Mouse (Mus musculus): ENCODE measurements at regions not wholly inside any gene's neighbourhood (a gene's known extent, or its start where the extent isn't known, plus 50 kb on each side); places are given as distances from the start of the nearest gene placed in this dataset.

- DNase-seq = no peak
Observed at GRCm38 (mm10) chr13:118603474-118603873, 66.1 kb upstream of the Fgf10 start.

DNA sequence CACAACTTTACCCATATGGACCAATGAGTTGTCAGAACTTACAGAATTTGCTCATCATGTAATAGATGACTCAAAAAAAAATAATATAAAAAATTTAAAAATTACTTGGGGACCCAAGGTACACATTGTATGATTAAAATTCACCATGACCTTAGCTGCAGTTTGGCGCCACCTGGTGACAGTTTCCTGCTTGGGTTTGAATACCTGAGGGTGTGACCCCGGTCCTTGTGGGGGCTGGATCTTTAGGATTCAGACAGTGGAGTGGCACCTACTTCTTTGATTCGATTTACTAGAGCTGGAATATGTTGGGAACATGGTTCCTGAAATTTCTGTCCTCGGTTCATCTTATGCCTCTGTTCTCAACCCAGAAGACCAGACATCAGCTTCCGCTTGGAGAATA, 72.7 kb upstream of the Fgf10 start:
- DNase-seq = peak in 1 of 2 experiments; percentile 5

DNA sequence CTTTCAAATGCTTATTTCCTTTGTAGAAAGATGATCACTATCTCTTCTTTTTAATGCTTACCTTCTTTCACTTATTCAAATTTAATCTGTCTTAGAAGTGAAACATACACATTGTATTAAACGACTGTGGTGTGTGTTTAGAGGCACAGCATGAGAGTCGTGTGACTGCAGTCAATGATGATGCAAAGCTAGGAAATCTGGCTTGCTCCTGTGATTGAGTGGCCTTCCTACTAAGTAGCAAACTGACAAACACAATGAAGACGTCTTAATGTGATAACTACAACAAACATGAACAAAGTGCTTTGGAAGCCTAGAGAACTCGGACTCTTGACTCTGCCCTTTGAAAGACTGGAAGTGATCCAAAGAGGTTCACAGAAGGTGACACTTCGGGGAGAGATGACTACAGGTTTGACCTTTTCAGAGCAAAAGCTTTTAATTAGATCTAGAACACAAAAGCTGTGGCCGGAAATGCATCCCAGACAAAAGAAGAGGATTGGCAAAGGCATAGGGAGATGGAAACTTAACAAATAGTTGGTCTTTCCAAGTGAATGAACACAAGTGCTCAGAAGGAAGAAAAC, 73.3 kb upstream of the Fgf10 start:
- no peak for DNase-seq

GRCm38 (mm10) chr13:118592074-118592473, 77.5 kb upstream of the Fgf10 start:
- DNase-seq = no peak

DNA sequence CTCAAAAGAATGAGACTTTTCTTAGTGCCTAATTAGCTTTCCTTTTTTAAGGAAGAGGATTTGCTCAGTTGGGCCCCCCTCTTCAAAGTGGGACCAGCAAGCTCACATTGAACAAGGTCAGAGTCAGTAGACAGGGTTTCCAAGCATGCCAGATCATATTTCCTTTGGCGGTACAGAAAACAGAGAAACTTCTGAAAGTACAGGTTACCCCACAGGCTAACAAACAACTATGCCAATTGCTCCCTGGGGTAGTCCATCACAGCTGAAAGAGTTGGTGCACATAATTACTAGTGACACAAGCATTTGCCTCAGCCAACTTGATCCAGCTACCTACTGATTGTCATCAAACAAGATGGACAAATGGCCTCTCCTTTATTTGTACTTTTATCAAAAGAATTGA, 97.0 kb upstream of the Fgf10 start:
- no peak for DNase-seq

GRCm38 (mm10) chr13:118565219-118565833, 104.3 kb upstream of the Fgf10 start:
- no peak for DNase-seq

GRCm38 (mm10) chr13:118558966-118559365, 110.6 kb upstream of the Fgf10 start:
- DNase-seq = no peak

DNA sequence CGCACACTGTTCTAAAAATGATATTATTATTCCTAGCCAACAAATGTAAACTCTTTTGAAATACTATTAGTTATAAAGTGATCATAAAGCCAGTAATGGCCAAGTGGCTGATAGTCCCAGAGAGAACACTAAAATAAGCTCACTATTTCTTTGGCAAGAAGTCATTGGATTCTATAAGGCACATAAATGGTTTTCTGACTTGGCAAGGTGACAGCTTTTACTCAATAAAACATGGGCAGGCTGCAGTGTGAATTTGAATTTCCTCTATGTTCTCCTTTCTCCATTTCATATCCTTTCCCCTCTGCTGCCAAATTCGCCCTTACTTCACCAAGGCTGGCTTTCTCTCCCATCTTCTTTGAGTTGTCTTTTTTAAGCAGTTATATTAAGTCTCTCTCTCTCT, 117.6 kb upstream of the Fgf10 start:
- no peak for DNase-seq

- DNase-seq = no peak
Observed at GRCm38 (mm10) chr13:118538742-118539141, 130.8 kb upstream of the Fgf10 start.

DNA sequence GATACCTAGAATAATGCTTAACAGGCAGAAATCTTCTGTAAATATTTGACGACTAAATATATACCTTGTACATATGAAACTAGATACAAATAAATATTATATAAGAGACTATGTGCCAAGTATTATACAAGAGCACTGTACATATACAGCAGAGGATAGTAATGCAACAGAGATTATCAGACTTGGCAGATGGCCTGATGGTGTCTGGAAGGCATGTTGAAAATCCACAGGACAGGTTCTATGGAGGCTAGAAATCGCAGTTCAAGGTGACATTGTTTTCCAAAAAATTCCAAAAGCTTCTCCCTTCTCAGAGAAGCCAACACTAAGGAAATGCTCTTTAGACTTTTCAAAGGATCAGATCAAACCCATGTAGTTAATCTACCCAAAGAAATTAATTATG, 126.9 kb upstream of the Mrps30 start:
- no peak for DNase-seq

DNA sequence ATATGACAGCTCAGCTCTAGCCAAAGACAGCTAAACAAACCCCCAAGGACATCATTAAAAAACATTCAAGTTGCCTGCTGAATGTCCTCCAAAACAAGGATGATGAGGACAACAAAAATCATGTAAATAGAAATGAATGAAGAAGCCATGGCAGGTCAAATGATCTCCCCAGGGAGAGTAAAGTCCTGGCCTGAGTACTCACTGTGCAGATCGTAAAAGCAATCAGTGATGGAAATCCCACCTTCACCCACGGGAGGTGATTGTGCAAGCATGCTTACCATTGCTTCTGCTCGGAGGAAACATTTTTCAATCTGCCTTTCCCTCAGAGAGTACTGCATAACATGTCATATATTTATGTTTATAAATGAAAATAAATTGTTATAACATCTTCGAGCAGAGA, 119.1 kb upstream of the Mrps30 start:
- no peak for DNase-seq

DNA sequence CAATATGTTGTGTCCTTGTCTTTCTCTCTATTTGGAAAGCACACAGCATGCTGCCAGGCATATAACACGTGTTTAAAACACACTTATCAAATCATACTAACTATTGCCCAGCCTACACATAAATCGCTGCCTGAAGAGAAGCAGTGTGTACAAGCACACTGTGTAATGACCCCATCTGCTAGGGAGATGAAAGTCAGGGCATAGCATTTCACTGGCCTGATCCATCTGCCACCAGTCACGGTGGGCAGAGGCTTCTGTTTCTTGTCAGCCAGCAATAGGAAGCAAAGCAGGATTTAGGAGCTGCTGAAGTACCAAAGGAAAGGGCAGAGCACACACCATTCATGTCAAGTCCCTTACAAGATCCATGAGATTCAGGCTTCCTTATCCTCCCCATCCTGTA, 103.6 kb upstream of the Mrps30 start:
- DNase-seq = no peak

- no peak for DNase-seq
Observed at GRCm38 (mm10) chr13:118483031-118483430, 96.0 kb upstream of the Mrps30 start.

GRCm38 (mm10) chr13:118480237-118480636, 93.2 kb upstream of the Mrps30 start:
- no peak for DNase-seq

GRCm38 (mm10) chr13:118478487-118478886, 91.4 kb upstream of the Mrps30 start:
- DNase-seq = no peak

GRCm38 (mm10) chr13:118472578-118472977, 85.5 kb upstream of the Mrps30 start:
- DNase-seq = no peak

- DNase-seq = no peak
Observed at GRCm38 (mm10) chr13:118459672-118460384, 72.8 kb upstream of the Mrps30 start.

DNA sequence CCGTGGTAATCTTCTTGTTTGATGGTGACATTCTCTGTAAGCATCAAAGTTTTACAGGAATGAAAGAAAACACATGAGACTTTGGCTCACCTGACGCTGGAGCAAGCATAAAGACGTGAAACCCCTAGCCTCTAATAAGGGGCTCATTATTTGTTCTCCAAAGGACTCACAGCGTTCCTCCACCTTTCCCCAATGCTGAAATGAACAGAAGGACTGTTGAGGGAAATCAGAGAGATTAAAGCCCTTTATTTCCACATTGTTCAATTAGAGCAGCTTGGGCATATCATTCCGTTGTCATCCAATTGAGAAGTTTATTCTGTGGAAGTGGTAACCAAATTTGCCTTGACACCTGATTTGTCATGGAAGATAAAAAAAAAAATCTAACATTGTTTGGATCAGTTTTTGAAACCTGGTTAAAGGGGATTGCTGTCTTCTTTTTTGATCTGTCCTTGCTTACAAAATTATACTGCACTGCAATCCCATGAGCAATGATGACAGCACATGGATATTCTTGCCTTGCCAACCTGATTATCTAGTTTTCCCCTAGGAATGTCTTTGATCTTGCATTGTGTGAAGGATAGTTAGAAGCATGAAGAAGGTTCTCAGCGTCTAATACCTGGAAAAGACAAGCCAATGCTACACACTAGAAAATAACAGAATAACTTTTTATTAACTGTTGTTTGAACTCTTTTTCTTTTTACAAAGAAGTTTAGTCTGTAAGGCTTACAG, 62.1 kb upstream of the Mrps30 start:
- DNase-seq = no peak

DNA sequence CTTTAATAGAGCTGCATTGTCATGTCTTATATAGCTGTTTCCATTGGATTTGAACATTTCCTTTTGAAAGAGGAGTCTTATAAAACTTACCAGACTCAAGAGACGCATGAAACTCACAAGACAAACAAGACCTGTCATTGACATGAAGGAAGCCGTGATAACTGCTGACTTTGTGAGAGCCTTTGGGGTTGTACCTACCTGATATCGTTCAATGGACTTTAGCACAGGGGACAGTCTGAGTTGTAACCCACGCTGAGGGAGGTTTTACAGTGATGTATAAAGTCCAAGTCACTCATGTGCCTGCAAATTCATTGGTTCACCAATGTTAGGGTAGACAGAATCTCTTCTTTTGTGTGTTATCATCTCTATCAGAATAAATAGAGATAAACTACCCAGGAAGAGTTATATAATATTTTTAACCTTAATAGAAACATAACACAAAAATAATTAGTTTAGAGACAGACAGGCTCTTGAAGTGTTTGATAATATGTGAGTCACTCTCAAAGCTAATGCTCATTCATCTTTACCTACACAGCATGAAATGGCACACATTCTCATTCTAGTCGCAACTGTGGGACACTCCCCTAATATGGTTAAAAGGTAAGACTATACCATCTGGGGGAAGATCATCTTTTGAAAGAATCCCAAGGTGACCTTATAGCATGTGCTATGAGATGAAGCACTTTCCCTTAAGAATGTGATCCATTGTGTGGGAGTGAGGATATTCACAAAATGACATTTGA, 54.4 kb upstream of the Mrps30 start:
- DNase-seq = no peak
